Mouse (Mus musculus) kidney, adult 2 months (tissue): ENCODE results near the gene Apopt1. TPM values are rescaled to one million over a fixed set of nuclear protein-coding genes. Genes with fewer than 3 reads are reported as not detected.

Experiments used
- DNase-seq: peaks from one replicate; pipeline ENCODE4 v3.0.0; 2021
- H3K27ac ChIP-seq: fragments of 200-500 bp; 2 replicates; pipeline ENCODE4 v1.5.1; 2012; ENCODE audit warnings: low read depth, low read length, control low read depth, inconsistent platforms; ENCODE audit not compliant: insufficient read depth
- H3K27me3 ChIP-seq: fragments of 200-500 bp; replicated peaks from 2 replicates; pipeline ENCODE4 v1.6.1; 2012; ENCODE audit warnings: mild to moderate bottlenecking, moderate library complexity, low read length, inconsistent platforms; ENCODE audit not compliant: control insufficient read depth, insufficient read depth
- H3K36me3 ChIP-seq: fragments of 200-500 bp; 2 replicates; pipeline ENCODE4 v1.6.1; 2012; ENCODE audit warnings: mild to moderate bottlenecking, moderate library complexity, low read length, inconsistent platforms; ENCODE audit not compliant: control insufficient read depth, insufficient read depth
- H3K4me1 ChIP-seq: fragments of 200-500 bp; 2 replicates; pipeline ENCODE4 v1.6.1; 2011; ENCODE audit warnings: low read length; ENCODE audit not compliant: control insufficient read depth, insufficient read depth
- H3K4me3 ChIP-seq: fragments of 200-500 bp; 2 replicates; pipeline ENCODE4 v1.5.1; 2011; ENCODE audit warnings: mild to moderate bottlenecking, low read depth, low read length, control low read depth; ENCODE audit not compliant: insufficient read depth
- CTCF ChIP-seq: fragments of 200-500 bp; conservative IDR thresholded peaks from 2 replicates; pipeline ENCODE4 v1.5.1; 2011; ENCODE audit warnings: low read depth, mild to moderate bottlenecking, control low read depth, low read length, moderate library complexity, mixed read lengths; ENCODE audit not compliant: insufficient read depth, insufficient read length
- POLR2A ChIP-seq: fragments of 200-500 bp; IDR thresholded peaks from one replicate; pipeline ENCODE4 v1.6.1; 2011; ENCODE audit warnings: low read depth, low read length, control low read depth
- WGBS: fragments of 180-500 bp; shearing (Covaris S2); methylation state at CpG from one replicate; pipeline ENCODE4 v1.1.7; 2018; 5-methylcytosine and 5-hydroxymethylcytosine counted together
- polyA plus RNA-seq: library from polyadenylated mRNA; depleted of rRNA; stranded (reverse); fragments of >200 nt; gene quantifications from 2 replicates; pipeline ENCODE4 v1.2.3, GENCODE M21; 2012

Apopt1 gene
- polyA plus RNA-seq, 1 experiment, result 68.4 TPM

GRCm38 (mm10) chr12:111697708-111698107, 15.4 kb upstream of the Apopt1 start:
- Histone ChIP-seq H3K4me3 (no peak overlapping the region), H3K27ac (no peak overlapping the region), H3K36me3 (no peaks in the 10 kb centered on the region), H3K4me1 (peaks cover 18% of the 10 kb centered on the region), H3K27me3 (no peaks in the 10 kb centered on the region)
- WGBS, result 61% methylated on average over 4 of the region's 4 CpGs
- TF ChIP-seq POLR2A (no peak), CTCF (no peak)
- DNase-seq, result no peak

- no peak overlapping the region for H3K4me3 ChIP-seq
- WGBS, result 83% methylated on average over 6 of the region's 6 CpGs
- DNase-seq, result no peak
- H3K27me3 ChIP-seq, result no peaks in the 10 kb centered on the region
- H3K27ac ChIP-seq, result no peak overlapping the region
- H3K36me3 ChIP-seq, result no peaks in the 10 kb centered on the region
- peaks cover 17% of the 10 kb centered on the region for H3K4me1 ChIP-seq
- no peak for TF ChIP-seq POLR2A
- TF ChIP-seq CTCF, result no peak
These were observed 14.6 kb upstream of the Apopt1 start for GRCm38 (mm10) chr12:111698346-111698913.

- H3K4me3 ChIP-seq, result no peak overlapping the region
- 89% methylated on average over 4 of the region's 4 CpGs for WGBS
- TF ChIP-seq POLR2A (no peak), CTCF (no peak)
- H3K27me3 ChIP-seq, result no peaks in the 10 kb centered on the region
- DNase-seq, result no peak
- peaks cover 8% of the 10 kb centered on the region; the same call in 1 of the 2 replicates for H3K4me1 ChIP-seq
- no peaks in the 10 kb centered on the region for H3K36me3 ChIP-seq
- no peak overlapping the region for H3K27ac ChIP-seq
These were observed 13.5 kb upstream of the Apopt1 start for GRCm38 (mm10) chr12:111699542-111699941.

GRCm38 (mm10) chr12:111700920-111701458, 12.1 kb upstream of the Apopt1 start:
- 61% methylated on average over 9 of the region's 9 CpGs for WGBS
- Histone ChIP-seq H3K27me3 (no peaks in the 10 kb centered on the region), H3K27ac (no peak overlapping the region)

GRCm38 (mm10) chr12:111703301-111703700, 9.8 kb upstream of the Apopt1 start:
- no peak for DNase-seq
- WGBS, result 69% methylated on average over 3 of the region's 3 CpGs
- Histone ChIP-seq H3K4me3 (no peak overlapping the region), H3K27me3 (no peaks in the 10 kb centered on the region), H3K27ac (no peak overlapping the region), H3K36me3 (no peaks in the 10 kb centered on the region), H3K4me1 (peaks cover 4% of the 10 kb centered on the region; the same call in 1 of the 2 replicates)
- no peak for TF ChIP-seq CTCF
- no peak for TF ChIP-seq POLR2A

More at GRCm38 (mm10) chr12:111700920-111701458, 12.1 kb upstream of the Apopt1 start:
- no peak for DNase-seq
- TF ChIP-seq CTCF (no peak), POLR2A (no peak)
- H3K4me1 ChIP-seq, result peaks cover 4% of the 10 kb centered on the region; the same call in 1 of the 2 replicates
- H3K4me3 ChIP-seq, result no peak overlapping the region
- no peaks in the 10 kb centered on the region for H3K36me3 ChIP-seq

- DNase-seq, result peak; percentile 47
- TF ChIP-seq POLR2A, result no peak
- TF ChIP-seq CTCF, result no peak
- 26% methylated on average over 9 of the region's 9 CpGs for WGBS
These were observed 8.5 kb upstream of the Apopt1 start for GRCm38 (mm10) chr12:111704609-111705008.

GRCm38 (mm10) chr12:111705186-111705973, 7.7 kb upstream of the Apopt1 start:
- Histone ChIP-seq H3K4me3 (no peak overlapping the region), H3K4me1 (peaks cover 4% of the 10 kb centered on the region; the same call in 1 of the 2 replicates), H3K36me3 (no peaks in the 10 kb centered on the region), H3K27me3 (no peaks in the 10 kb centered on the region), H3K27ac (peak overlapping the region; percentile 80)
- 25% methylated on average over 15 of the region's 15 CpGs for WGBS
- TF ChIP-seq CTCF, result no peak
- no peak for TF ChIP-seq POLR2A
- DNase-seq, result peak; percentile 92

More at GRCm38 (mm10) chr12:111704609-111705008, 8.5 kb upstream of the Apopt1 start:
- H3K27me3 ChIP-seq, result no peaks in the 10 kb centered on the region
- H3K4me3 ChIP-seq, result no peak overlapping the region
- H3K36me3 ChIP-seq, result no peaks in the 10 kb centered on the region
- H3K4me1 ChIP-seq, result peaks cover 4% of the 10 kb centered on the region; the same call in 1 of the 2 replicates
- H3K27ac ChIP-seq, result peak overlapping the region; percentile 78
